Mouse (Mus musculus): ENCODE data around the gene Gm19668.
"Not testable (repeated sequence)": the region's sequence is repeated elsewhere in the genome, so short reads cannot be mapped to it uniquely, and the experiment has no call there.

The Gm19668 gene

DNA sequence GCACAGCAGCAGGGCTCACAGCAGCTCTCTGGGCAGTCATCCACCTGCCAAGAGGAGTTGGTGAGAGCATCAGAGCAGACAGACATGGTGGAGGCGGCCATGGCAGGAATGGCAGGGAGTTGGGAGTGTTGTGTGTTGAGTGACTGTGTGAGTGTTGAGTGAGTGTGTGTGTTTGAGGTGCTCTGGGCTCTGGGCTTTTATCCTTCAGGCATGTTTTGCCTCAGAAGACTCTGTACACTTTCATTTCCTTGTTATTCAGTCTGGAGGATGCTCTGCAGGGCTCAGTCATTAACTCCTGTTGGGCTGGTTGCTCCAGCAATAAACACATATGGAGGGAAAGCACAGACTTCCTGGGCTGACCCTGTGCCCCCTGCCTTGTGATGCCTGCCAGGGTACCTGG, 27.7 kb downstream of the Gm19668 start, which contains the start of gene Gm3238:
Gene Gm3238 (minus strand): TSS at position 101 of the 400 bp plus-strand sequence.
- not testable (repeated sequence) for DNase-seq (ENCODE audit: low read depth, low spot score)

DNA sequence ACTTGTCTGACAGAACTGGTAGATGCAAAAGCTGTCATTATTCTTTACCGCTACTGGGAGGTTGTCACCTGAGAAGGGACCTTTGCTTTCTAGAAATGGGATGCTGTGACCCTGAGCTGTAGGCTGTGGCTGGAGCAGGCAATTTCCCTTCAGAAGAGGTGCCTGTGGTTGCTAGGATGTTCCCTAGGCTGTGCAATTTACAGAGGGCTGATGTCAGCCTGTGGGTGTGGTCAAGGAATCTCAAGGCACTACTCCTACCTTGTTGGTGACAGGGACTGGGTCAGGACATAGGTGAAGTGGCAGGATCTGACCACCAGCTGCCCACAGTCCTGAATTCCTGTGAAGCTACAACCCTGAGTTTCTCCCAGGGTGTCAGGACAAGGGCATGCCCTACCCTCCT, 29.2 kb downstream of the Gm19668 start:
- no peak for DNase-seq (ENCODE audit: low read depth, low spot score)

DNA sequence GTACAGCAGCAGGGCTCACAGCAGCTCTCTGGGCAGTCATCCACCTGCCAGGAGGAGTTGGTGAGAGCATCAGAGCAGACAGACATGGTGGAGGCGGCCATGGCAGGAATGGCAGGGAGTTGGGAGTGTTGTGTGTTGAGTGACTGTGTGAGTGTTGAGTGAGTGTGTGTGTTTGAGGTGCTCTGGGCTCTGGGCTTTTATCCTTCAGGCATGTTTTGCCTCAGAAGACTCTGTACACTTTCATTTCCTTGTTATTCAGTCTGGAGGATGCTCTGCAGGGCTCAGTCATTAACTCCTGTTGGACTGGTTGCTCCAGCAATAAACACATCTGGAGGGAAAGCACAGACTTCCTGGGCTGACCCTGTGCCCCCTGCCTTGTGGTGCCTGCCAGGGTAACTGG, 39.4 kb downstream of the Gm19668 start, which contains the start of gene Gm3233:
Gene Gm3233 (minus strand): TSS at position 101 of the 400 bp plus-strand sequence.
- not testable (repeated sequence) for DNase-seq (ENCODE audit: low read depth, low spot score)

DNA sequence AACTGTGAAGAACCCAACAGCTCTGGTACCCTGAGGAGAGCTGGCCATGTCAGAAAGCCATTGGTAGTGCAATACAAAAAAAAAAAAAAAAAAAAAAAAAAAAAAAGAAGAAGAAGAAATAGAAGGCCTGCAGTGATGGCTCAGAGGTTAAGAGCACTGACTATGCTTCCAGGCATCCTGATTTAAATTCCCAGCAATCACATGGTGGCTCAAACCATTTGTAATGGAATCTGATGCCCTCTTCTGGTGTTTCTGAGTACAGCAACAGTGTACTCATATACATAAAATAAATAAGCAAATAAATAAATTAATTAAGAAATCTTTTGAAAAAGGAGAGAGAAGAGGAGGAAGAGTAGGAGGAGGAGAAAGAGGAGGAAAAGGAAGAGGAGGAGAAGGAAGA, 45.5 kb downstream of the Gm19668 start:
- no peak for DNase-seq (ENCODE audit: low read depth, low spot score)

DNA sequence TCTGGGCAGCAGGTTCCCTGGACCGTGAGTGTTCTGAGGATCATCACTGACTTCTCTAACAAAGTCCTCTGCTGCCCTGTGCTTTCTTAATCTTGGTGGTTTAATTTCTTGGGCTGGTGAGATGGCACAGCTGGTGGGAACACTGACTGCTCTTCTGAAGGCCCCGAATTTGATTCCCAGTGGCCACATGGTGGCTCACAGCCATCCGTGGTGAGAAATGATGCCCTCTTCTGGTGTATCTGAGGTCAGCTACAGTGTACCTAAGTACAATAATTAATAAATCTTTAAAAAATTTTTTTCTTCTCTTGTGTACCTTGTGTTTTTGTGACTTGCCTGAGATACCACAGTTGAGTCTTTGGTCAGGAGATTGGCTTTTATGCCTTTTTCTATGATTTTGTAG, 46.6 kb downstream of the Gm19668 start:
- DNase-seq (ENCODE audit: low read depth, low spot score) = not testable (repeated sequence)

DNA sequence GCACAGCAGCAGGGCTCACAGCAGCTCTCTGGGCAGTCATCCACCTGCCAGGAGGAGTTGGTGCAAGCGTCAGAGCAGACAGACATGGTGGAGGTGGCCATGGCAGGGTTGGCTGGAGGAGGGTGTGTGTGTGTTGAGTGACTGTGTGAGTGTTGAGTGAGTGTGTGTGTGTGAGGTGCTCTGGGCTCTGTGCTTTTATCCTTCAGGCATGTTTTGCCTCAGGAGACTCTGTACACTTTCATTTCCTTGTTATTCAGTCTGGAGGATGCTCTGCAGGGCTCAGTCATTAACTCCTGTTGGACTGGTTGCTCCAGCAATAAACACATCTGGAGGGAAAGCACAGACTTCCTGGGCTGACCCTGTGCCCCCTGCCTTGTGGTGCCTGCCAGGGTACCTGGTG, 47.7 kb downstream of the Gm19668 start, which contains the start of gene Gm9736:
Gene Gm9736 (minus strand): TSS at position 101 of the 400 bp plus-strand sequence.
- not testable (repeated sequence) for DNase-seq (ENCODE audit: low read depth, low spot score)

DNA sequence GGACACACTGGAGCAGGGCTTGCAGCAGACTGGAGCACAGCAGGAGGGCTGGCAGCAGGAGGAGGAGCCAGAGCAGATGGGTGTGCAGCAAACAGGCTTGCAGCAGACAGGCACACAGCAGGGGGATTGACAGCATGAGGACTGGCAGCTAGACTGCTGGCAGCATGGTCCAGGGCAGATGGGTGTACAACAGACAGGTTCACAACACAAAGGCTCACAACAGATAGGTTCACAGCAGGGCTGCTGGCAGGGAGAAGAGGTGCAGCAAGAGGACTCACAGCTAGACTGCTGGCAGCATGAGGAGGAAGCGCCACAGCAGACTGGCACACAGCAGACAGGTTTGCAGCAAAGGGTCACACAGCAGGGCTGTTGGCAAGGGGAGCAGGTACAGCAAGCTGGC, 48.2 kb downstream of the Gm19668 start:
- not testable (repeated sequence) for DNase-seq (ENCODE audit: low read depth, low spot score)
